18 mouse cellular contexts compared by ENCODE assay signal in the genomic region with DNA sequence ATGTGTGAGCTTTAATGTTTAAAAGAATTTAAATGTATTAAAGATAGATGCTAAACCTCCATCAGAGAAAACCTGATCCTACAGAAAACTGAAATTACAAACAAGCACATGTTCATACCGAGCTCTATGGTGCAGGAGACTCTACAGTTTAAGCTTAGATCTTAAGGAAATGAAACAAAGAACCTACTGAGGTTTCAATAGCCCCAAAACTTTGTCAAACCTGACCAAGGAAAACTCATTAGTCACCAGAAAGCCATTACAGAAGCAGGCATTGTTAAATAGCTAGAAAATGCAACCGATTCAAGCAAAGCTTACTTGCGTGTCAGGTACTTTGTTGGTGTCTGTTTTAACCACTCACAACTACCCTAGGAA. TPM values are rescaled to one million over a fixed set of nuclear protein-coding genes. Genes with fewer than 3 reads are reported as not detected.
DNase-seq lines count a peak whose midpoint lies in the region; ATAC-seq and TF ChIP-seq lines count a peak whose summit lies in the region.
"Had no signal": no experiment of that assay in that cellular context is flagged by ENCODE, and none has a peak within 500 bp of the region (broad histone marks: within the 10 kb centered on the region; RNA-seq: fewer than 3 reads in every experiment).

No protein-coding gene starts in this region.

- DNase-seq in A20 (ENCODE audit: low read depth, low spot score) = peak; percentile 13
- DNase-seq in stomach, postnatal 0 days (ENCODE audit: low spot score) = no peak
- DNase-seq in adrenal gland, adult 2 months = no peak
- no peak for DNase-seq in c-Kit-positive CD71-positive TER-119-positive erythroid progenitor cells, embryonic 14.5 days (ENCODE audit: low spot score)
- DNase-seq: cerebellum, adult 18-20 months; cerebellum, adult 9-11 months; cerebellum, postnatal 36 days; gastrocnemius, adult 2 months; gastrocnemius, postnatal 25 days; heart, adult 18-20 months had no signal

- H3K9ac ChIP-seq in intestine, embryonic 16.5 days (ENCODE audit: low read depth, low read length) = no peak overlapping the region
- no peak overlapping the region for H3K9ac ChIP-seq in stomach, postnatal 0 days (ENCODE audit: low read length)
- H3K9ac ChIP-seq: embryonic facial prominence, embryonic 13.5 days; hindbrain, embryonic 12.5 days had no signal

- peaks cover 5% of the 10 kb centered on the region; the same call in 1 of the 2 replicates for H3K4me1 ChIP-seq in intestine, embryonic 16.5 days (ENCODE audit: control insufficient read depth, insufficient read depth, low read length)
- H3K4me1 ChIP-seq in small intestine, adult 2 months (ENCODE audit: control insufficient read depth, insufficient read depth, insufficient read length, low read length) = peaks cover 11% of the 10 kb centered on the region; the same call in 1 of the 2 replicates
- H3K4me1 ChIP-seq in stomach, postnatal 0 days (replicated peaks; ENCODE audit: control insufficient read depth, insufficient read depth) = no peaks in the 10 kb centered on the region
- H3K4me1 ChIP-seq: embryonic facial prominence, embryonic 13.5 days; heart, embryonic 10.5 days; hindbrain, embryonic 12.5 days had no signal

- H3K4me3 ChIP-seq in intestine, embryonic 16.5 days (ENCODE audit: low read length) = no peak overlapping the region
- no peak overlapping the region for H3K4me3 ChIP-seq in small intestine, adult 2 months (ENCODE audit: low read depth, low read length)
- H3K4me3 ChIP-seq in stomach, postnatal 0 days (ENCODE audit: low read depth, low read length) = no peak overlapping the region
- H3K4me3 ChIP-seq: embryonic facial prominence, embryonic 13.5 days; gastrocnemius, adult 2 months; heart, embryonic 10.5 days; hindbrain, embryonic 12.5 days had no signal

- H3K27ac ChIP-seq in intestine, embryonic 16.5 days (ENCODE audit: low read length) = peak overlapping the region; percentile 77
- peak overlapping the region; percentile 71 for H3K27ac ChIP-seq in small intestine, adult 2 months (ENCODE audit: insufficient read depth, low read depth, low read length)
- no peak overlapping the region for H3K27ac ChIP-seq in stomach, postnatal 0 days (replicated peaks)
- H3K27ac ChIP-seq: embryonic facial prominence, embryonic 13.5 days; gastrocnemius, adult 2 months; heart, embryonic 10.5 days; hindbrain, embryonic 12.5 days; hindbrain, postnatal 0 days had no signal

- H3K9me3 ChIP-seq in intestine, embryonic 16.5 days (ENCODE audit: control insufficient read depth, low read length) = no peaks in the 10 kb centered on the region
- no peaks in the 10 kb centered on the region for H3K9me3 ChIP-seq in stomach, postnatal 0 days (ENCODE audit: control insufficient read depth, low read length)
- H3K9me3 ChIP-seq: embryonic facial prominence, embryonic 13.5 days; heart, embryonic 10.5 days; hindbrain, embryonic 12.5 days had no signal

- 52% methylated on average over 3 of the region's 3 CpGs for WGBS in intestine, embryonic 16.5 days
- 24% methylated on average over 3 of the region's 3 CpGs for WGBS in small intestine, adult 2 months
- 50% methylated on average over 3 of the region's 3 CpGs for WGBS in stomach, postnatal 0 days

- H3K4me2 ChIP-seq in intestine, embryonic 16.5 days (ENCODE audit: low read depth, low read length) = 0 out of 2 replicates have a peak overlapping the region, but pooled peaks have one; percentile 30
- H3K4me2 ChIP-seq in stomach, postnatal 0 days (replicated peaks; ENCODE audit: low read depth) = no peak overlapping the region
- H3K4me2 ChIP-seq: embryonic facial prominence, embryonic 13.5 days; hindbrain, embryonic 12.5 days had no signal

- ATAC-seq in intestine, embryonic 16.5 days = peak; percentile 62
- peak; percentile 17; the same call in 1 of the 2 replicates for ATAC-seq in stomach, postnatal 0 days (ENCODE audit: low FRiP score, low TSS enrichment)
- ATAC-seq in erythroid progenitor cell, adult 5-6 weeks (replicated peaks; ENCODE audit: low FRiP score, poor library complexity, severe bottlenecking) = no peak
- ATAC-seq: forebrain, embryonic 14.5 days; hindbrain, postnatal 0 days had no signal

- H3K36me3 ChIP-seq in intestine, embryonic 16.5 days (ENCODE audit: control insufficient read depth, insufficient read depth, low read length) = no peaks in the 10 kb centered on the region
- no peaks in the 10 kb centered on the region for H3K36me3 ChIP-seq in small intestine, adult 2 months (ENCODE audit: control insufficient read depth, insufficient read depth, low read length)
- H3K36me3 ChIP-seq in stomach, postnatal 0 days (ENCODE audit: control insufficient read depth, insufficient read depth, low read length) = no peaks in the 10 kb centered on the region
- H3K36me3 ChIP-seq: embryonic facial prominence, embryonic 13.5 days; heart, embryonic 10.5 days; hindbrain, embryonic 12.5 days had no signal

- no peak for TF ChIP-seq POLR2A in small intestine, adult 2 months (IDR thresholded peaks at IDR 0.05; ENCODE audit: low read depth, low read length)

- no peak for TF ChIP-seq EP300 in stomach, postnatal 0 days (optimal IDR thresholded peaks at IDR 0.05)

- TF ChIP-seq CTCF in small intestine, adult 2 months (IDR thresholded peaks at IDR 0.05; ENCODE audit: extremely low read depth, insufficient read length, insufficient replicate concordance, low read depth, low read length) = no peak
- TF ChIP-seq CTCF in stomach, postnatal 0 days (IDR thresholded peaks at IDR 0.05; ENCODE audit: low read depth) = no peak

- H3K27me3 ChIP-seq in intestine, embryonic 16.5 days (replicated peaks; ENCODE audit: control insufficient read depth, insufficient read depth, low read length) = no peaks in the 10 kb centered on the region
- H3K27me3 ChIP-seq in small intestine, adult 2 months (ENCODE audit: control insufficient read depth, insufficient read depth, low read length) = no peaks in the 10 kb centered on the region
- H3K27me3 ChIP-seq in stomach, postnatal 0 days (ENCODE audit: control insufficient read depth, insufficient read depth, low read length) = no peaks in the 10 kb centered on the region
- H3K27me3 ChIP-seq: embryonic facial prominence, embryonic 13.5 days; hindbrain, embryonic 12.5 days had no signal

RNA-seq across cellular contexts. Expression of a gene that starts 45.5 kb away (rescaled TPM):
- polyA plus RNA-seq in intestine, embryonic 16.5 days (2015; fragmentation: Nextera tagmentation; extraction: Ambion mirVana) = 9.7 and 11.4 TPM in 2 replicates
- polyA plus RNA-seq in small intestine, adult 2 months (2012; rRNA removed) = 1.3 and 21.0 TPM in 2 replicates
- polyA plus RNA-seq in stomach, postnatal 0 days (2015; fragmentation: Nextera tagmentation; extraction: Ambion mirVana) = 1.8 and 1.9 TPM in 2 replicates
- 10 to 100 TPM; 14.4 to 24.0 TPM for total RNA-seq in adrenal gland, adult 2 months (2021)
- 14.2 and 17.2 TPM in 2 replicates for polyA plus RNA-seq in adrenal gland, adult 2 months (2012; rRNA removed)
- 1.7 TPM in 1 of 2 replicates, not detected in the other for total RNA-seq in erythroid progenitor cell, adult 5-6 weeks (2015; ENCODE audit: low replicate concordance)
- not detected in 2 replicates for total RNA-seq in erythroid progenitor cell, adult 5-6 weeks (2017; ENCODE audit: low replicate concordance)
